9 mouse cellular contexts compared by ENCODE assay signal in genomic region chr12:13100505-13101354, GRCm38 (mm10).
DNase-seq lines count a peak whose midpoint lies in the region; ATAC-seq and TF ChIP-seq lines count a peak whose summit lies in the region.
"Had no signal": no experiment of that assay in that cellular context is flagged by ENCODE, and none has a peak within 500 bp of the region (broad histone marks: within the 10 kb centered on the region; RNA-seq: fewer than 3 reads in every experiment).

No protein-coding gene starts in this region.

- H3K27me3 ChIP-seq in stomach, embryonic 14.5 days (ENCODE audit: control insufficient read depth, insufficient read depth, low read length): no peaks in the 10 kb centered on the region
- H3K27me3 ChIP-seq in stomach, postnatal 0 days (ENCODE audit: control insufficient read depth, insufficient read depth, low read length): no peaks in the 10 kb centered on the region
- peaks cover 24% of the 10 kb centered on the region for H3K27me3 ChIP-seq in forebrain, embryonic 10.5 days (ENCODE audit: poor library complexity, severe bottlenecking)
- 0 out of 2 replicates have a peak, but pooled peaks cover 3% of the 10 kb centered on the region for H3K27me3 ChIP-seq in limb, embryonic 12.5 days

- TF ChIP-seq CTCF in stomach, postnatal 0 days (IDR thresholded peaks at IDR 0.05; ENCODE audit: low read depth): no peak

- no peak overlapping the region for H3K9ac ChIP-seq in stomach, embryonic 14.5 days (replicated peaks; ENCODE audit: low read depth, low read length)
- no peak overlapping the region for H3K9ac ChIP-seq in stomach, postnatal 0 days (ENCODE audit: low read length)
- no peak overlapping the region for H3K9ac ChIP-seq in limb, embryonic 12.5 days (replicated peaks)

- H3K27ac ChIP-seq in stomach, embryonic 14.5 days (ENCODE audit: low read length): no peak overlapping the region; the same call in 1 of the 2 replicates
- H3K27ac ChIP-seq in stomach, postnatal 0 days (replicated peaks): no peak overlapping the region
- H3K27ac ChIP-seq in forebrain, embryonic 10.5 days: peak overlapping the region; percentile 61
- H3K27ac ChIP-seq in limb, embryonic 12.5 days: peak overlapping the region; percentile 72

- no peak overlapping the region for H3K4me2 ChIP-seq in stomach, embryonic 14.5 days (replicated peaks; ENCODE audit: low read depth, low read length)
- no peak overlapping the region for H3K4me2 ChIP-seq in stomach, postnatal 0 days (replicated peaks; ENCODE audit: low read depth)
- H3K4me2 ChIP-seq in limb, embryonic 12.5 days: no peak overlapping the region

- H3K4me3 ChIP-seq in stomach, embryonic 14.5 days (ENCODE audit: low read depth, low read length): no peak overlapping the region
- no peak overlapping the region for H3K4me3 ChIP-seq in stomach, postnatal 0 days (ENCODE audit: low read depth, low read length)
- H3K4me3 ChIP-seq in forebrain, embryonic 10.5 days: no peak overlapping the region
- no peak overlapping the region for H3K4me3 ChIP-seq in limb, embryonic 12.5 days (replicated peaks)

- H3K36me3 ChIP-seq in stomach, embryonic 14.5 days (ENCODE audit: control insufficient read depth, insufficient read depth, low read length): no peaks in the 10 kb centered on the region
- no peaks in the 10 kb centered on the region for H3K36me3 ChIP-seq in stomach, postnatal 0 days (ENCODE audit: control insufficient read depth, insufficient read depth, low read length)
- no peaks in the 10 kb centered on the region for H3K36me3 ChIP-seq in forebrain, embryonic 10.5 days (replicated peaks)
- no peaks in the 10 kb centered on the region for H3K36me3 ChIP-seq in limb, embryonic 12.5 days

- no peak for DNase-seq in stomach, postnatal 0 days (ENCODE audit: low spot score)
- no peak for DNase-seq in forebrain, embryonic 10.5 days (ENCODE audit: extremely low spot score, low spot score)
- DNase-seq in retina, postnatal 7 days (ENCODE audit: low read depth, low spot score): peak; percentile 4
- DNase-seq in cerebellum, adult 11-12 months: no peak
- no peak for DNase-seq in urinary bladder, postnatal 4 days (ENCODE audit: low spot score in 2 of 2)
- no peak for DNase-seq in frontal cortex, adult 2 months (ENCODE audit: extremely low spot score in 1 of 2, low spot score in 1 of 2)
- DNase-seq: right cerebral cortex, postnatal 14 days had no signal

- no peak for TF ChIP-seq EP300 in stomach, postnatal 0 days (optimal IDR thresholded peaks at IDR 0.05)

- peak; percentile 38 for ATAC-seq in stomach, embryonic 14.5 days (ENCODE audit: insufficient number of reproducible peaks, insufficient read depth, low FRiP score, low read depth)
- no peak for ATAC-seq in stomach, postnatal 0 days (ENCODE audit: low FRiP score, low TSS enrichment)
- ATAC-seq in limb, embryonic 12.5 days (ENCODE audit: insufficient number of reproducible peaks, insufficient read depth, low FRiP score, low TSS enrichment, low read depth): no peak

- H3K4me1 ChIP-seq in stomach, embryonic 14.5 days (ENCODE audit: control insufficient read depth, insufficient read depth, low read length): no peaks in the 10 kb centered on the region
- H3K4me1 ChIP-seq in stomach, postnatal 0 days (replicated peaks; ENCODE audit: control insufficient read depth, insufficient read depth): no peaks in the 10 kb centered on the region
- H3K4me1 ChIP-seq in forebrain, embryonic 10.5 days: peaks cover 28% of the 10 kb centered on the region
- peaks cover 20% of the 10 kb centered on the region for H3K4me1 ChIP-seq in limb, embryonic 12.5 days (replicated peaks)

- H3K9me3 ChIP-seq in stomach, embryonic 14.5 days (ENCODE audit: control insufficient read depth, low read depth, low read length): no peaks in the 10 kb centered on the region; the same call in 1 of the 2 replicates
- no peaks in the 10 kb centered on the region for H3K9me3 ChIP-seq in stomach, postnatal 0 days (ENCODE audit: control insufficient read depth, low read length)
- no peaks in the 10 kb centered on the region for H3K9me3 ChIP-seq in forebrain, embryonic 10.5 days
- H3K9me3 ChIP-seq in limb, embryonic 12.5 days: 0 out of 2 replicates have a peak, but pooled peaks cover 4% of the 10 kb centered on the region

- WGBS in stomach, embryonic 14.5 days: 28% methylated on average over 12 of the region's 12 CpGs
- 38% methylated on average over 12 of the region's 12 CpGs for WGBS in stomach, postnatal 0 days
- 44% methylated on average over 12 of the region's 12 CpGs for WGBS in forebrain, embryonic 10.5 days
- 10% methylated on average over 12 of the region's 12 CpGs for WGBS in limb, embryonic 12.5 days

Comparison
In these comparisons a context has a peak if more than half of its experiments do, and no peak if none do; other contexts are left out.
1. H3K27ac ChIP-seq: peak in forebrain, embryonic 10.5 days (single experiment) and limb, embryonic 12.5 days (single experiment); none in stomach, embryonic 14.5 days (single experiment) and stomach, postnatal 0 days (single experiment).